Mouse (Mus musculus) MEL (cell line): ENCODE results near the gene Chrd. TPM values are rescaled to one million over a fixed set of nuclear protein-coding genes. Genes with fewer than 3 reads are reported as not detected.

Experiments used
- DNase-seq: peaks from one replicate; pipeline ENCODE4 v3.0.0; 2011; ENCODE audit warnings: low read depth, low spot score
- H3K27ac ChIP-seq: 2 replicates; pipeline ENCODE4 v1.5.1; 2012; ENCODE audit warnings: low read depth, mild to moderate bottlenecking, control low read depth, low read length, moderate library complexity; ENCODE audit not compliant: control insufficient read depth
- H3K27me3 ChIP-seq, 2 experiments: fragments of 150-350 bp in 1 of 2; sonication (generic) in 1 of 2; 2 replicates each; pipeline ENCODE4 v1.6.1; 2012; ENCODE audit warnings: low read length in 2 of 2, mild to moderate bottlenecking in 2 of 2, improper control_type of control experiment in 1 of 2, moderate library complexity in 1 of 2; ENCODE audit not compliant: insufficient read depth in 2 of 2, control insufficient read depth in 1 of 2
- H3K36me3 ChIP-seq, 2 experiments: 2 replicates each; pipeline ENCODE4 v1.6.1; 2012 to 2014; ENCODE audit warnings: low read length in 2 of 2, improper control_type of control experiment in 1 of 2, inconsistent platforms in 1 of 2, mild to moderate bottlenecking in 1 of 2; ENCODE audit not compliant: insufficient read depth in 2 of 2, control insufficient read depth in 1 of 2
- H3K4me1 ChIP-seq, 2 experiments: fragments of 150-350 bp in 1 of 2; sonication (generic) in 1 of 2; 2 replicates each; pipeline ENCODE4 v1.6.1; 2012; ENCODE audit warnings: low read length in 2 of 2, improper control_type of control experiment in 1 of 2, mild to moderate bottlenecking in 1 of 2; ENCODE audit not compliant: insufficient read depth in 2 of 2, control insufficient read depth in 1 of 2
- H3K4me3 ChIP-seq, 2 experiments: fragments of 150-350 bp in 1 of 2; sonication (generic) in 1 of 2; 2 replicates each; pipeline ENCODE4 v1.5.1; 2012; ENCODE audit warnings: low read depth in 2 of 2, low read length in 2 of 2, mild to moderate bottlenecking in 2 of 2, moderate library complexity in 2 of 2, control low read depth in 1 of 2, improper control_type of control experiment in 1 of 2; ENCODE audit not compliant: control insufficient read depth in 1 of 2, insufficient read depth in 1 of 2
- H3K79me2 ChIP-seq: 2 replicates; pipeline ENCODE4 v1.6.1; 2012; ENCODE audit warnings: mild to moderate bottlenecking, low read length, moderate library complexity; ENCODE audit not compliant: control insufficient read depth, poor library complexity, insufficient read depth
- H3K9ac ChIP-seq: 2 replicates; pipeline ENCODE4 v1.6.1; 2012; ENCODE audit warnings: low read depth, mild to moderate bottlenecking, control low read depth, low read length, moderate library complexity; ENCODE audit not compliant: control insufficient read depth, poor library complexity, severe bottlenecking
- H3K9me3 ChIP-seq: fragments of 150-350 bp; sonication (generic); replicated peaks from 2 replicates; pipeline ENCODE4 v1.6.1; 2012; ENCODE audit warnings: mild to moderate bottlenecking, low read length, improper control_type of control experiment, moderate library complexity; ENCODE audit not compliant: insufficient read depth
- BHLHE40 ChIP-seq: IDR thresholded peaks from 2 replicates; pipeline ENCODE4 v1.6.1; 2012; ENCODE audit warnings: low read depth, mild to moderate bottlenecking, inconsistent platforms, low read length, improper control_type of control experiment, borderline replicate concordance
- CHD1 ChIP-seq: IDR thresholded peaks from 2 replicates; pipeline ENCODE4 v1.6.1; 2012; ENCODE audit warnings: low read depth, mild to moderate bottlenecking, inconsistent platforms, low read length, improper control_type of control experiment
- CTCF ChIP-seq, 3 experiments: IDR thresholded peaks in 2 of 3; conservative IDR thresholded peaks in 1 of 3; 2 replicates each; pipeline ENCODE4 v1.5.1; 2011 to 2012; ENCODE audit warnings: low read length in 3 of 3, low read depth in 2 of 3, mild to moderate bottlenecking in 2 of 3, improper control_type of control experiment in 1 of 3, inconsistent platforms in 1 of 3, mixed read lengths in 1 of 3, moderate library complexity in 1 of 3; ENCODE audit not compliant: control insufficient read depth in 1 of 3, insufficient read depth in 1 of 3, poor library complexity in 1 of 3, severe bottlenecking in 1 of 3
- ELF1 ChIP-seq: IDR thresholded peaks from 2 replicates; pipeline ENCODE4 v1.6.1; 2014; ENCODE audit warnings: low read depth, mild to moderate bottlenecking, inconsistent platforms, low read length, improper control_type of control experiment, moderate library complexity
- EP300 ChIP-seq, 2 experiments: IDR thresholded peaks; 2 replicates each; pipeline ENCODE4 v1.6.1; 2011; ENCODE audit warnings: improper control_type of control experiment in 2 of 2, low read length in 2 of 2, low read depth in 1 of 2, mild to moderate bottlenecking in 1 of 2
- ETS1 ChIP-seq: IDR thresholded peaks from 2 replicates; pipeline ENCODE4 v1.6.1; 2012; ENCODE audit warnings: low read depth, mild to moderate bottlenecking, inconsistent platforms, low read length, improper control_type of control experiment, moderate library complexity
- MAX ChIP-seq: IDR thresholded peaks from 2 replicates; pipeline ENCODE4 v1.6.1; 2011; ENCODE audit warnings: low read length, improper control_type of control experiment
- MEF2A ChIP-seq: IDR thresholded peaks from 2 replicates; pipeline ENCODE4 v1.6.1; 2014; ENCODE audit warnings: low read depth, mild to moderate bottlenecking, inconsistent platforms, low read length, improper control_type of control experiment; ENCODE audit not compliant: poor library complexity, insufficient replicate concordance, severe bottlenecking; ENCODE audit errors: extremely low read depth
- MYB ChIP-seq: IDR thresholded peaks from 2 replicates; pipeline ENCODE4 v1.6.1; 2011; ENCODE audit warnings: mild to moderate bottlenecking, low read depth, low read length, improper control_type of control experiment
- MYC ChIP-seq: IDR thresholded peaks from 2 replicates; pipeline ENCODE4 v1.6.1; 2011; ENCODE audit warnings: low read depth, mild to moderate bottlenecking, low read length, improper control_type of control experiment, moderate library complexity
- NELFE ChIP-seq: IDR thresholded peaks from 2 replicates; pipeline ENCODE4 v1.6.1; 2011; ENCODE audit warnings: low read depth, low read length, improper control_type of control experiment
- POLR2A ChIP-seq, 2 experiments: IDR thresholded peaks; 2 replicates each; pipeline ENCODE4 v1.6.1; 2011 to 2012; ENCODE audit warnings: low read length in 2 of 2, mild to moderate bottlenecking in 2 of 2, control low read depth in 1 of 2, improper control_type of control experiment in 1 of 2, low read depth in 1 of 2, moderate library complexity in 1 of 2; ENCODE audit not compliant: control insufficient read depth in 1 of 2, insufficient read depth in 1 of 2, poor library complexity in 1 of 2
- POLR2AphosphoS2 ChIP-seq: IDR thresholded peaks from 2 replicates; pipeline ENCODE4 v1.6.1; 2011; ENCODE audit warnings: low read length, improper control_type of control experiment
- POLR2AphosphoS5 ChIP-seq: IDR thresholded peaks from 2 replicates; pipeline ENCODE4 v1.6.1; 2012; ENCODE audit warnings: low read depth, borderline replicate concordance, mild to moderate bottlenecking, inconsistent platforms, low read length, moderate library complexity, mixed read lengths
- RAD21 ChIP-seq: IDR thresholded peaks from 2 replicates; pipeline ENCODE4 v1.6.1; 2011; ENCODE audit warnings: mild to moderate bottlenecking, low read depth, low read length, improper control_type of control experiment
- TBP ChIP-seq: IDR thresholded peaks from 2 replicates; pipeline ENCODE4 v1.8.0; 2011; ENCODE audit warnings: low read depth, low read length, improper control_type of control experiment
- UBTF ChIP-seq: IDR thresholded peaks from 2 replicates; pipeline ENCODE4 v1.6.1; 2012; ENCODE audit warnings: low read depth, mild to moderate bottlenecking, inconsistent platforms, low read length, improper control_type of control experiment, moderate library complexity, borderline replicate concordance; ENCODE audit not compliant: insufficient read depth
- USF1 ChIP-seq: IDR thresholded peaks from 2 replicates; pipeline ENCODE4 v1.6.1; 2014; ENCODE audit warnings: low read depth, mild to moderate bottlenecking, inconsistent platforms, low read length, improper control_type of control experiment, moderate library complexity
- ZC3H11A ChIP-seq: IDR thresholded peaks from 2 replicates; pipeline ENCODE4 v1.6.1; 2012; ENCODE audit warnings: low read depth, mild to moderate bottlenecking, inconsistent platforms, low read length, improper control_type of control experiment
- ZNF384 ChIP-seq: IDR thresholded peaks from 2 replicates; pipeline ENCODE4 v1.6.1; 2012; ENCODE audit warnings: low read depth, mild to moderate bottlenecking, inconsistent platforms, low read length, improper control_type of control experiment
- polyA plus RNA-seq, 2 experiments: library from polyadenylated mRNA; stranded (reverse) in 1 of 2; unstranded in 1 of 2; fragments of >175 nt in 1 of 2; fragments of >200 nt in 1 of 2; gene quantifications; 2 replicates each; pipeline versions ENCODE4 v1.2.1 to v1.2.4; 2012; ENCODE audit warnings: low replicate concordance in 2 of 2, low read depth in 1 of 2; ENCODE audit not compliant: insufficient read length in 2 of 2, insufficient read depth in 1 of 2, missing spikeins in 1 of 2
- total RNA-seq: library from RNA; depleted of rRNA; stranded (reverse); fragments of 300-350 nt; gene quantifications from 2 replicates; pipeline ENCODE4 v1.2.3, GENCODE M21; 2012

The Chrd gene
- total and polyA plus RNA-seq, 3 experiments = not detected

- TF ChIP-seq RAD21 (no peak), MYC (no peak), USF1 (peak; percentile 48), POLR2AphosphoS5 (no peak), NELFE (no peak)
- TF ChIP-seq, all 39 proteins: peak for 1
- H3K4me3 ChIP-seq = no peak overlapping the region
- DNase-seq = no peak
- no peaks in the 10 kb centered on the region for H3K9me3 ChIP-seq
- H3K27me3 ChIP-seq = no peaks in the 10 kb centered on the region
- peaks cover 3 to 13% of the 10 kb centered on the region in 2 experiments; a peak in 2 of 4 replicates for H3K4me1 ChIP-seq
- no peak overlapping the region for H3K27ac ChIP-seq
- H3K9ac ChIP-seq = no peak overlapping the region
- no peaks in the 10 kb centered on the region for H3K79me2 ChIP-seq
- peaks cover 0 to 12% of the 10 kb centered on the region in 2 experiments; a peak in 2 of 4 replicates for H3K36me3 ChIP-seq
Observed at GRCm38 (mm10) chr16:20699266-20699665, 33.7 kb upstream of the Chrd start.

DNA sequence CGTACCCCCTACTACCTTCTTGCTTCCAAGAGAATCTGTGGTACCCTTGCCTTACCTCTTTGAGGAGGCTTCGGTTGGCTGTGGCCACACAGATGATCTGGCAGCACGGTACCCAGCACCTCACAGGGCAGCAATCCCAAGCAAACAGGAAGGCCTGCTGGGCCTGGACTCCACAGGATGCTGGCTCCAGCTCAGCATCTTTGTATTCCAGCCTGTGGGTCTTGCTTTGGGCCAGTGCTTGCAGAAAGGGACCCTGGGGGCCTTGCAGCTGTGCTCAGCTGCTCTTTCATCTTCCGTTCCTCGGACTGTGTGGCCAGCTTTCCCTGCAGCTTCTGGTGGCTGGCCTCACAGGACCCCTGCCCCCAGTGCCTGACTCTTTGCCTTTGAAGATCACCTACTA lies 32.9 kb upstream of the Chrd start:
- Histone ChIP-seq H3K9me3 (no peaks in the 10 kb centered on the region), H3K9ac (no peak overlapping the region)
- DNase-seq = no peak
- no peak for TF ChIP-seq RAD21
- no peak for TF ChIP-seq ETS1
- no peak for TF ChIP-seq CHD1
- no peak for TF ChIP-seq MEF2A
- no peak for TF ChIP-seq EP300 (IDR thresholded peaks at IDR 0.05; ENCODE audit: low read depth in 1 of 2, low read length in 2 of 2)
- no peak for TF ChIP-seq CTCF (IDR thresholded peaks at IDR 0.05 in 2 of 3, conservative IDR thresholded peaks at IDR 0.05 in 1 of 3; ENCODE audit: control insufficient read depth in 1 of 3, insufficient read depth in 1 of 3, low read depth in 2 of 3, low read length in 3 of 3, poor library complexity in 1 of 3, severe bottlenecking in 1 of 3)
- TF ChIP-seq UBTF = no peak
- TF ChIP-seq ZC3H11A = no peak
- no peak for TF ChIP-seq POLR2A (IDR thresholded peaks at IDR 0.05; ENCODE audit: control insufficient read depth in 1 of 2, insufficient read depth in 1 of 2, low read depth in 1 of 2, low read length in 2 of 2, poor library complexity in 1 of 2)
- no peak for TF ChIP-seq MYC
- TF ChIP-seq MYB = no peak
- TF ChIP-seq ZNF384 = no peak
- no peak for TF ChIP-seq TBP
- no peak for TF ChIP-seq BHLHE40
- no peak for TF ChIP-seq MAX
- TF ChIP-seq POLR2AphosphoS5 = no peak
- TF ChIP-seq NELFE = no peak
- no peak for TF ChIP-seq POLR2AphosphoS2
- TF ChIP-seq ELF1 = no peak
- TF ChIP-seq, all 39 proteins: peak for 0
- H3K4me3 ChIP-seq = no peak overlapping the region
- no peak overlapping the region for H3K27ac ChIP-seq
- no peaks in the 10 kb centered on the region for H3K27me3 ChIP-seq
- no peaks in the 10 kb centered on the region for H3K79me2 ChIP-seq
- peaks cover 3 to 16% of the 10 kb centered on the region in 2 experiments; a peak in 2 of 4 replicates for H3K4me1 ChIP-seq
- H3K36me3 ChIP-seq = peaks cover 0 to 16% of the 10 kb centered on the region in 2 experiments; a peak in 2 of 4 replicates
